Mouse (Mus musculus): Measurements from ENCODE around the gene Kcnv2. TPM values are rescaled to one million over a fixed set of nuclear protein-coding genes. Genes with fewer than 3 reads are reported as not detected.

The Kcnv2 gene
- 0.07 and 0.08 TPM in 2 replicates for polyA plus RNA-seq (2014; fragmentation: Nextera tagmentation; extraction: Ambion mirVana)

DNA sequence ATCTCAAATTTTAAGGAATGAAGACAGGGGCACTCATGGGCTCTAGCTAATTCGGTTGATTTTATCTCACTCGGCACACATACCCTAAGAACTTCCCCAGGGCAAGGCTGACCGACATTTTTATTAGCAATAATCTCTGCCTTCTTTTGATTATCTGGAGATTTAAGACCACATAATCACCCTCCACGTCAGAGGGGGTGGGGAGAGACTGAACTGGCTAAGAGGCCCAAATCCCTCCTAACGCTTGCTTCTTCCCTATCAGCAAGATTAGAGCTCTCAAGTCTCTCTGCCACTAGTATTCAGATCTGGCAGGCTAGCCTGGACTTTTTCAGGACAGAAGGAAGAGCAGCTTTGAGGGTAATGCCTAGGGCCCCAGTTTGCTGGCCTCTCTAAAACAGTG is at the start of gene Kcnv2:
Gene Kcnv2, plus strand, starts transcription at position 308 of the 400 bp plus-strand sequence.
- Histone ChIP-seq H3K36me3 (ENCODE audit: control insufficient read depth, insufficient read depth, low read length) (no peaks in the 10 kb centered on the region), H3K9ac (ENCODE audit: low read length) (no peak within 1 kb of the TSS), H3K4me1 (ENCODE audit: control insufficient read depth in 2 of 2, insufficient read depth in 2 of 2, low read length in 2 of 2) (peaks cover 7 to 8% of the 10 kb centered on the region in 2 experiments), H3K9me3 (ENCODE audit: control insufficient read depth, low read length) (no peaks in the 10 kb centered on the region), H3K4me3 (ENCODE audit: control insufficient read depth in 1 of 2, insufficient read depth in 1 of 2, low read depth in 1 of 2, low read length in 2 of 2) (no peak within 1 kb of the TSS), H3K27ac (replicated peaks in 1 of 2; ENCODE audit: control insufficient read depth in 1 of 2, insufficient read depth in 1 of 2, low read depth in 2 of 2, low read length in 2 of 2) (no peak within 1 kb of the TSS), H3K27me3 (ENCODE audit: control insufficient read depth, insufficient read depth, low read length) (no peaks in the 10 kb centered on the region), H3K4me2 (ENCODE audit: low read length) (no peak within 1 kb of the TSS)
- no peak for ATAC-seq (ENCODE audit: insufficient number of reproducible peaks, insufficient read depth, low FRiP score, low read depth)
- WGBS, result 22% methylated on average over 5 of the region's 5 CpGs

GRCm38 (mm10) chr19:27273385-27273784 is 49.0 kb upstream of the Kcnv2 start:
- Histone ChIP-seq H3K27me3 (ENCODE audit: control insufficient read depth, insufficient read depth, low read length) (no peaks in the 10 kb centered on the region), H3K36me3 (ENCODE audit: control insufficient read depth, insufficient read depth, low read length) (no peaks in the 10 kb centered on the region), H3K27ac (replicated peaks in 1 of 2; ENCODE audit: control insufficient read depth in 1 of 2, insufficient read depth in 1 of 2, low read depth in 2 of 2, low read length in 2 of 2) (no peak overlapping the region), H3K9me3 (ENCODE audit: control insufficient read depth, low read length) (no peaks in the 10 kb centered on the region), H3K4me2 (ENCODE audit: low read length) (no peak overlapping the region), H3K4me1 (ENCODE audit: control insufficient read depth in 2 of 2, insufficient read depth in 2 of 2, low read length in 2 of 2) (no peaks in the 10 kb centered on the region), H3K9ac (ENCODE audit: low read length) (no peak overlapping the region), H3K4me3 (ENCODE audit: control insufficient read depth in 1 of 2, insufficient read depth in 1 of 2, low read depth in 1 of 2, low read length in 2 of 2) (no peak overlapping the region)
- WGBS, result 77% methylated on average over 2 of the region's 2 CpGs
- no peak for ATAC-seq (ENCODE audit: insufficient number of reproducible peaks, insufficient read depth, low FRiP score, low read depth)

DNA sequence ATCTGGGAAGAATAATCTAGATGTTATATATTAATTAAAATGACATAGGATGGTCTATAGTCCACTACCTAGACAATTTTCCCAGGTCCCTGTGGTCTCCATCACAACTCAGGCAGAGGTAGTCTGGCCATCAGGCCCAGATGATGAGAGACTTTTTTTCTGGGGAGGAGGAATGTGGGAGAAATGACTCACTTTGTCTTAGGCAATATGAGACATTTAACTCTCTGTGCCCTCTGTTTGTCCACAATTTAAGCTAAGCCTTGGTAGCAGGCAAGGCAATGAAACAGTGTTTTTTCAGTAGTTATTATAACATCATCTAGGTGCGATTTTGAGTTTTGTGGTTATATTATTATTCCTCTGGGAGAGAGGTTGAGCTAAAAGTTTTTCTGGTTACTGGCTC is 48.0 kb upstream of the Kcnv2 start:
- WGBS, result 76% methylated on average over 1 of the region's 1 CpGs
- no peak overlapping the region for H3K4me3 ChIP-seq (ENCODE audit: control insufficient read depth in 1 of 2, insufficient read depth in 1 of 2, low read depth in 1 of 2, low read length in 2 of 2)
- no peak overlapping the region for H3K9ac ChIP-seq (ENCODE audit: low read length)
- no peak overlapping the region for H3K27ac ChIP-seq (replicated peaks in 1 of 2; ENCODE audit: control insufficient read depth in 1 of 2, insufficient read depth in 1 of 2, low read depth in 2 of 2, low read length in 2 of 2)
- no peaks in the 10 kb centered on the region for H3K9me3 ChIP-seq (ENCODE audit: control insufficient read depth, low read length)
- no peaks in the 10 kb centered on the region for H3K27me3 ChIP-seq (ENCODE audit: control insufficient read depth, insufficient read depth, low read length)
- no peak for ATAC-seq (ENCODE audit: insufficient number of reproducible peaks, insufficient read depth, low FRiP score, low read depth)
- no peaks in the 10 kb centered on the region for H3K4me1 ChIP-seq (ENCODE audit: control insufficient read depth in 2 of 2, insufficient read depth in 2 of 2, low read length in 2 of 2)
- H3K4me2 ChIP-seq (ENCODE audit: low read length), result no peak overlapping the region
- no peaks in the 10 kb centered on the region for H3K36me3 ChIP-seq (ENCODE audit: control insufficient read depth, insufficient read depth, low read length)

DNA sequence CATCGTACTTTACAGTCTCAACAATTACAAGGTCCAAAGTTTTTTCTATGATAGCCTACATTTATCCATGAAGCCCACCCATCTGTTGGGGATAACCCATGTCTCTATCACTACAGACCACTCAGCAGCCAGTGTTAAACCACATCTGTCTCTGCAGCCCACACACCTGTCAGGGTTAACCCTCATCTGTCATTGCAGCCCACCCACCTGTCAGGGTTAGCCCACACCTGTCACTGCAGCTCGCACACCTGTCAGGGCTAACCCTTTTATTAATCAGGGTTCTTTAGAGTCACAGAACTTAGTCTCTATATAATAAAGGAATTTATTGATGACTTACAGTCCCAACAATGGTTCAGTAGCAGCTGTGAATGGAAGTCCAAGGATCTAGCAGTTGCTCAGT is 43.2 kb upstream of the Kcnv2 start:
- Histone ChIP-seq H3K27ac (replicated peaks in 1 of 2; ENCODE audit: control insufficient read depth in 1 of 2, insufficient read depth in 1 of 2, low read depth in 2 of 2, low read length in 2 of 2) (no peak overlapping the region), H3K36me3 (ENCODE audit: control insufficient read depth, insufficient read depth, low read length) (no peaks in the 10 kb centered on the region), H3K9me3 (ENCODE audit: control insufficient read depth, low read length) (no peaks in the 10 kb centered on the region), H3K4me3 (ENCODE audit: control insufficient read depth in 1 of 2, insufficient read depth in 1 of 2, low read depth in 1 of 2, low read length in 2 of 2) (no peak overlapping the region), H3K4me2 (ENCODE audit: low read length) (no peak overlapping the region), H3K9ac (ENCODE audit: low read length) (no peak overlapping the region), H3K27me3 (ENCODE audit: control insufficient read depth, insufficient read depth, low read length) (no peaks in the 10 kb centered on the region), H3K4me1 (ENCODE audit: control insufficient read depth in 2 of 2, insufficient read depth in 2 of 2, low read length in 2 of 2) (no peaks in the 10 kb centered on the region)
- WGBS, result 88% methylated on average over 2 of the region's 2 CpGs
- no peak for ATAC-seq (ENCODE audit: insufficient number of reproducible peaks, insufficient read depth, low FRiP score, low read depth)

DNA sequence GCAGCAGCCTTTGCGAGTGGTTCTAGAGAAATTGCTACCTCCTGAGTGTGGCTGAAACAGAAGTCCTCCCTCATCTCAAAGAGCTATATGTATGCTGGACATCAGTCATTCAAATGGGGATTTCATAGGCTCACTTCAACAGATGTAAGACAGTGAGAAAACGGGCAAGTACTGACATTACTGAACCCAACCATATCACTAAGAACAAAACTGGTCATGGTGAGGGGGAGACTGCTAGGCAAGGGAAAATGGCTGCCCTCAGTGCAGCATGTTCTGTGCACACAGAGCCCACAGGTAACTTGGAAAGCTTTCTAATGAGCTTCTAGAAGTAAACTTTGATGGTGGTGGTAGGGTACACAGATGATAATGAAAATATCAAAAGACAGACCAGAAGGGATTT is 12.3 kb upstream of the Kcnv2 start:
- no peaks in the 10 kb centered on the region for H3K27me3 ChIP-seq (ENCODE audit: control insufficient read depth, insufficient read depth, low read length)
- H3K4me3 ChIP-seq (ENCODE audit: control insufficient read depth in 1 of 2, insufficient read depth in 1 of 2, low read depth in 1 of 2, low read length in 2 of 2), result no peak overlapping the region
- H3K27ac ChIP-seq (replicated peaks in 1 of 2; ENCODE audit: control insufficient read depth in 1 of 2, insufficient read depth in 1 of 2, low read depth in 2 of 2, low read length in 2 of 2), result no peak overlapping the region
- H3K9ac ChIP-seq (ENCODE audit: low read length), result no peak overlapping the region
- ATAC-seq (ENCODE audit: insufficient number of reproducible peaks, insufficient read depth, low FRiP score, low read depth), result no peak
- peaks cover 0 to 2% of the 10 kb centered on the region in 2 experiments; a peak in 1 of 4 replicates for H3K4me1 ChIP-seq (ENCODE audit: control insufficient read depth in 2 of 2, insufficient read depth in 2 of 2, low read length in 2 of 2)
- WGBS, result 77% methylated on average over 2 of the region's 2 CpGs
- no peaks in the 10 kb centered on the region for H3K36me3 ChIP-seq (ENCODE audit: control insufficient read depth, insufficient read depth, low read length)
- H3K9me3 ChIP-seq (ENCODE audit: control insufficient read depth, low read length), result no peaks in the 10 kb centered on the region
- H3K4me2 ChIP-seq (ENCODE audit: low read length), result no peak overlapping the region

GRCm38 (mm10) chr19:27311311-27311710 is 11.1 kb upstream of the Kcnv2 start:
- 71% methylated on average over 3 of the region's 3 CpGs for WGBS
- H3K4me1 ChIP-seq (ENCODE audit: control insufficient read depth in 2 of 2, insufficient read depth in 2 of 2, low read length in 2 of 2), result peaks cover 0 to 2% of the 10 kb centered on the region in 2 experiments; a peak in 1 of 4 replicates
- no peak overlapping the region for H3K9ac ChIP-seq (ENCODE audit: low read length)
- H3K27ac ChIP-seq (replicated peaks in 1 of 2; ENCODE audit: control insufficient read depth in 1 of 2, insufficient read depth in 1 of 2, low read depth in 2 of 2, low read length in 2 of 2), result no peak overlapping the region
- no peaks in the 10 kb centered on the region for H3K36me3 ChIP-seq (ENCODE audit: control insufficient read depth, insufficient read depth, low read length)
- ATAC-seq (ENCODE audit: insufficient number of reproducible peaks, insufficient read depth, low FRiP score, low read depth), result no peak
- H3K27me3 ChIP-seq (ENCODE audit: control insufficient read depth, insufficient read depth, low read length), result no peaks in the 10 kb centered on the region
- H3K9me3 ChIP-seq (ENCODE audit: control insufficient read depth, low read length), result no peaks in the 10 kb centered on the region
- H3K4me3 ChIP-seq (ENCODE audit: control insufficient read depth in 1 of 2, insufficient read depth in 1 of 2, low read depth in 1 of 2, low read length in 2 of 2), result no peak overlapping the region
- H3K4me2 ChIP-seq (ENCODE audit: low read length), result no peak overlapping the region

GRCm38 (mm10) chr19:27312266-27313079 is 9.9 kb upstream of the Kcnv2 start:
- no peaks in the 10 kb centered on the region for H3K27me3 ChIP-seq (ENCODE audit: control insufficient read depth, insufficient read depth, low read length)
- no peak overlapping the region for H3K9ac ChIP-seq (ENCODE audit: low read length)
- H3K4me1 ChIP-seq (ENCODE audit: control insufficient read depth in 2 of 2, insufficient read depth in 2 of 2, low read length in 2 of 2), result peaks cover 0 to 2% of the 10 kb centered on the region in 2 experiments; a peak in 1 of 4 replicates
- H3K9me3 ChIP-seq (ENCODE audit: control insufficient read depth, low read length), result no peaks in the 10 kb centered on the region
- H3K27ac ChIP-seq (replicated peaks in 1 of 2; ENCODE audit: control insufficient read depth in 1 of 2, insufficient read depth in 1 of 2, low read depth in 2 of 2, low read length in 2 of 2), result no peak overlapping the region
- WGBS, result 68% methylated on average over 11 of the region's 11 CpGs
- no peak overlapping the region for H3K4me3 ChIP-seq (ENCODE audit: control insufficient read depth in 1 of 2, insufficient read depth in 1 of 2, low read depth in 1 of 2, low read length in 2 of 2)
- H3K36me3 ChIP-seq (ENCODE audit: control insufficient read depth, insufficient read depth, low read length), result no peaks in the 10 kb centered on the region
- H3K4me2 ChIP-seq (ENCODE audit: low read length), result no peak overlapping the region
- no peak for ATAC-seq (ENCODE audit: insufficient number of reproducible peaks, insufficient read depth, low FRiP score, low read depth)

- Histone ChIP-seq H3K27ac (replicated peaks in 1 of 2; ENCODE audit: control insufficient read depth in 1 of 2, insufficient read depth in 1 of 2, low read depth in 2 of 2, low read length in 2 of 2) (no peak overlapping the region), H3K4me2 (ENCODE audit: low read length) (no peak overlapping the region), H3K9ac (ENCODE audit: low read length) (no peak overlapping the region), H3K4me3 (ENCODE audit: control insufficient read depth in 1 of 2, insufficient read depth in 1 of 2, low read depth in 1 of 2, low read length in 2 of 2) (no peak overlapping the region), H3K4me1 (ENCODE audit: control insufficient read depth in 2 of 2, insufficient read depth in 2 of 2, low read length in 2 of 2) (peaks cover 0 to 2% of the 10 kb centered on the region in 2 experiments; a peak in 1 of 4 replicates), H3K27me3 (ENCODE audit: control insufficient read depth, insufficient read depth, low read length) (no peaks in the 10 kb centered on the region), H3K9me3 (ENCODE audit: control insufficient read depth, low read length) (no peaks in the 10 kb centered on the region), H3K36me3 (ENCODE audit: control insufficient read depth, insufficient read depth, low read length) (no peaks in the 10 kb centered on the region)
- WGBS, result 57% methylated on average over 3 of the region's 3 CpGs
- ATAC-seq (ENCODE audit: insufficient number of reproducible peaks, insufficient read depth, low FRiP score, low read depth), result no peak
Observed at GRCm38 (mm10) chr19:27313080-27313413, 9.3 kb upstream of the Kcnv2 start.
